Mouse (Mus musculus): ENCODE measurements around the gene Ldhb. TPM values are rescaled to one million over a fixed set of nuclear protein-coding genes. Genes with fewer than 3 reads are reported as not detected.
"Not testable (repeated sequence)": the region's sequence is repeated elsewhere in the genome, so short reads cannot be mapped to it uniquely, and the experiment has no call there.

The Ldhb gene
- total RNA-seq, 2 experiments from 2014 or later: 10.1 TPM; not detected in 1

DNA sequence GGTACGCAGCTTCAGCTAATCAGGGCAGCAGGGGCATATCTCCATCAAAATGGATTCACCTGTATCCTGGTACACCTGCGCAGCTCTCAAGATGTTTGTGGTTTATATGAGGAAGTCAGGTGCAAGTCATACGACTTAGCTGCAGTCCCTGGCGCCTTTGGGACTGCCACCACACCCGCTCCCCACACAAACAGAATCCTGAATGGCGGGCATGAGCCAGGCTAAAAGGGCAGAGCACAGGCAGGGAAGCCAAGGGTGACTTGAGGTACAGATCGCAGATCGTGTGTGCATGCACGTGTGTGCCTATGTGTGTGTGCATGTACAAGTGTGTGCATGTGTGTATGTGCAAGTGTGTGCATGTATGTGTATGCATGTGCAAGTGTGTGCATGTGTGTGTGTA lies 7.6 kb upstream of the Ldhb start:
- ATAC-seq (replicated peaks; ENCODE audit: low FRiP score, poor library complexity, severe bottlenecking): not testable (repeated sequence)

DNA sequence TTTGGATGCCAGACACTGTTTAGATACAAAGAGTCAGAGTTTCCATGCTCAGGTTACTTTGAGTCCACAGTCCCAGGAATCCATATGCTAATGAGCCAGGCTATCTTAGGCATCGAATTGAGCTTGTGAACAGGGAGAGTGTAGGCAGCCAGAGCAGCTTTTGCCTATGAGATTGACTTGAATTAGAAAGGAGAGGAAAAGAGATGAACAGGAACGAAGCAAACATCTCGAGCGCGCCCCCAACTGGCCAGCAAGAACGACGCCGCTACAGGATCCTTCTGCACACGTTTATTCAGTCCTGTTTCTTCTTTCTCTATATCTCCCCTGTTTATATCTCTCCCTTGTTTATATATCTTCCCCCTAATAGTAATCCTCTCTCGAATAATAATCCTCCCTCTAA lies 7.2 kb upstream of the Ldhb start:
- no peak for ATAC-seq (replicated peaks; ENCODE audit: low FRiP score, poor library complexity, severe bottlenecking)

DNA sequence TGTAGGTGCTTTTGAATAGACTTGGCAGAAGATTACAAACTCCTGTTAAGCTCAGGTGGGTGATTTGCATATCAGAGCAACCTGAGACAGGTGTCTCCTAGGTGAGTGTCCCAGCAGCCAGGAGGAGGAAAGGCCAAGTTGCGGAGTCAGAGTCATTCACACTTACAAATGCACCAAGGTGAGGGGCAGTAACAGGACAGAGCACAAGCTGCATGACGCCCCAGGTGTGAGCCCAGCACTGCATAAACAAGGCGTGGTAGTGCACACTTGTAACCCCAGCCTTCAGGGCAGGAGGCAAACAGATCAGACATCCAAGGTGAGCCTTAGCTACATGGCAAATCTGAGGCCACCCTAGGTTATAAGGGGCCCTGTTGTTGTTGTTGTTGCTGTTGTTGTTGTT lies 5.1 kb upstream of the Ldhb start:
- no peak for ATAC-seq (replicated peaks; ENCODE audit: low FRiP score, poor library complexity, severe bottlenecking)

DNA sequence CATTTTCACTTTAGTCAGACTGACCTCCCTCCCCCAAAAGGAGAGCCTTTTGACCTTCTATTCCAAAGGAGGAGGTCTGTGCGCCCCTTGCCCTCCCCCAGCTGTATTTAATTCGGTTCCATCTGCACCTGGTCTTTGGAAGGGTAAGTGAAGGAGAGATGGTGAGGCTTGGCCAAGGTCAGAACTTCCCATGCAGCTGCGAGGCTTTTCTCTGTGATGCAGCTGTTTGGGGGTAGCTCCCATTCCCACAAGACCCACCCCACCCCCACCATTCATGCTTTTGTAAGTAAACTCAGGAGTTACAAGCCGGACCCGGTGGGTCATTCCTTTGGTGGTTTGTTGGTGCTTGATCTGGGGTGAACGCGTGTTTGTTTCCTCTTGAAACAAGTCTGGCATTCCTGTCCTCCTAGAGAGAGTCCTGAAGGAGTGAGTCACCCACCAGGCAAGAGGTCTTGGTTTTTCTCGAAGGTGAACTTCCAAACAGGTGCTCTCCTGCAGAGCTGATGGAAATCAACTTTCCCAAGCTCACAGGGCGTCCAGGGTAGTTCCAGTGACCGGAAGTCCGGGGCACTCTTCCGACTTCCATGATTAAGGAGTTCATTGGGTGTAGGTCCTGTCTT lies 3.9 kb upstream of the Ldhb start:
- ATAC-seq (replicated peaks; ENCODE audit: low FRiP score, poor library complexity, severe bottlenecking): no peak

DNA sequence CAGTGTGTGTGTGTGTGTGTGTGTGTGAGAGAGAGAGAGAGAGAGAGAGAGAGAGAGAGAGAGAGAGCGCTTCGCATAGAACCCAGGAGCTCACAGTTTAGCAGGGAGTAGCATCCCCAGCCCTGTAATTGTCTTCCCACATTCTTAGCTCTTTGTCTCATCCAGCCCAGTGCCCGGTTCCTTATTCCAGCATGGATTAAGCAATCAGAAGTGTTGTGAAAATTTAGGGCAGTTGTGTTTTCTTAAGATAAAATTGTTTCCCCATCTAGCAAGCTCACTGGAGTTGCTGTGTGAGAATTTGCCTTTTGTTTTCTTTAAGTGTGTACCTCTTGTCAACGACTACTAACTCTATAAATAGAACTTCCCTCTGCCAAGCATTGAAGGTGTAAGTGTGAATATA lies 906 bp upstream of the Ldhb start:
- ATAC-seq (replicated peaks; ENCODE audit: low FRiP score, poor library complexity, severe bottlenecking): no peak

DNA sequence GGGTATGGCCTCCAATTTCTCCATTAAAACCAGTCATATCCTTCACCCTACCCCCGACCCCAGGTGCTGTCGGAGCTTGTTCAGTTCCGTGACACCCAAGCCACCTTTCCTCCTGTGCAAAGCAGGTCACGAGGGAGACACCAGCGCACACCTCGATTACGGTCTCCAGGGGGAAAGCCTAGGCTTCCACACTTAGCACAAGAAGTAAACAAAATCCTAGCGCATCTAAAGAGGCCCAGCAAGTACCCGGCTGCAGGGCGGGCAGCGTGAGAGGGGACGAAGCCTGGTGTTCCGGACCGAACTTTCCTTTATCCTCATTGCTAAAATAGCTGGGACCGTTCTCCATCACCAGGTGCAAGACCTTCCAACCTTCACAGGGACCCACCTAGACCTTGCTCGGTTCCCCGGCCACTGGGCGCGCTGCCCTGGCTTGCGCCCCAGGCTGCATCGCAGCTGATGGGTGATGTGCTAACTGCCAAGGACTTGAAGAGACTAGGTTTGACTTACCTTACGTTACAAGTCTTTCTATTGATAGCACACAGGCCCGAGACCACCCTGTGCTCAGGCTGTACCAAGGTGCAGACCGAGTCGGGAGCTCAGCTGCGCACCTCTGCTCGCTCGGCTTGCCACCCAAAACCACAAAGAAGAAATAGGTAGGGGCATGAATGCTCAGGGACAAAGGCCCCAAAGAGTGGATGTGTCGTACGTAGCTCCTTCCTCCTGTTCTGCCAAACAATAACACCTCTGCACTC lies 548 bp downstream of the Ldhb start:
- ATAC-seq (replicated peaks; ENCODE audit: low FRiP score, poor library complexity, severe bottlenecking): no peak

DNA sequence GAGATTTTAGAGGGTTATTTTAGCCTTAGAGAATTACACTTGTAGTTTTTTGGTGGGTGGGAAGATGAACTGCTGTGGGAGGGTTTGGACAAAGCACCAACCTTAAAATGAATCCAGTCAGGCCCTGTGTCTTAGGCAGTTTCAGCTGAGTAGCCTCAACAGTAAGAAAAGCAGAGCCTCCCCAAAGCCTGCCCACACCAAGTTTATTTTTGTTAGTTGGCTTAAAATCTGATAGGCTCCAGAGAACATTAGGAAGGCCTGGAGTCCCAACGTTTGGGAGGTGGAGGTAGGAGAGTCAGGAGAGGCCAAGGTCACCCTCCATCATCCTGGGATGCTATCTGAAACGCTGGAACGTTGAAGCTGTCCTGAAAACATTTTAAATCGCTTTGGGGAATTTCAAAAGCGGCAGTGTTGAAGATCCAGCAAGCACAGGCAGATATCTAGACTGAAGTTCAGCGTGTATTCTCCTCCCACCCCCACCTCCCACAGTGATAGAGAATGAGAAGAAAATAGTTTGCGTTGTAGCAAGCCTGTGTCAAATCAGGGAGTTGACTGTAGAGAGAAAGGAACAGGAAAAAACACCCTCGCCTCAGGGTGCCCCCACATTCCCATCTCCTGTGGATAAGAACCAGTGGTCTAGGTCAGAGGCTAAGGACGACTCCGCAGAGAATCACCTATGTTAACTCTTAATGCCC lies 1.3 kb downstream of the Ldhb start:
- no peak for ATAC-seq (replicated peaks; ENCODE audit: low FRiP score, poor library complexity, severe bottlenecking)

DNA sequence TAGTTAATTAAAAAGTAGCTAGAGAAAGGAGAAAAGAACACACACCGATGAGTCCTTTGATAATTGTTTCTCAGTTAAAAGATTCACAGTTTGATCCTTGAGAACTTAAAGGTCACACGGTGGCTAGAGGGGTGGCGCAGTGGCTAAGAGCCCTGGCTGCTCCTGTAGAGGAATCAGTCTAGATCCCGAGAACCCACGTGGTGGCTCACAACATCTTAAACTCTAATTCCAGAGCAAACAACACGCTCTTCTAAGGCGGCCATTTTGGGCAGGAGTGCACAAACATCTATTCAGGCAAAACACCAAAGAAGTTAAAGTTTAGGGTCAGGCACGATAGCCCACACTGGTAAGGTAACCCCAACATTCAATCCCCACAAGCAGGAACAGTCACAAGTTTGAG lies 4.2 kb downstream of the Ldhb start:
- no peak for ATAC-seq (replicated peaks; ENCODE audit: low FRiP score, poor library complexity, severe bottlenecking)

DNA sequence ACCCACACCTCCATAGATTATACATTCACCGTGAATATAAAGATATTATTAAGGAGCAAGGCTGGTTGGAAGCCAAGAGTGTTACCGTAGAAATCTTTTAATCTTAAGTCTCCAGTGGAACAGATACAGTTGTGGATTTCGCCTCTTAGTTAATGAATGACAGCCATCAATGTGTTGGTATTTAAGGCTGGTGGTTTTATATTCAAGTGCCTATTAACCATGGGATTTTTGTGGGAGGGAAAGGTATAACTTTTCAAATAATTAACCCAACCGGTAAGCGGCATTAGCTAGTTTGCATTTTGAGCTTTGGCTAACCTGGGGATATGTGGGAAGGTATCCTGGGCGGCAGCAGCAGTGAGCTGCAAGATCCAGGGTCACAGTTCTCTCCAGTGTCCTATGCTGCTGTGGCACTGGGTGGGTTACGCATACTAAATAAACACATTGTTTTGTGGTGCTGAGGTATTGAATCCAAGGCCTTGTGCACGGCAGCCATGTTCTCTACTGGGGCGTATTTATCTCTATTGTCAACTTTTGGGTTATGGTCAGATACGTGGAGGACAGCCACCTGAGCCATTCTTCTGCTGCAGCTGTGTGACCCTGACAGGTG lies 5.1 kb downstream of the Ldhb start:
- no peak for ATAC-seq (replicated peaks; ENCODE audit: low FRiP score, poor library complexity, severe bottlenecking)

DNA sequence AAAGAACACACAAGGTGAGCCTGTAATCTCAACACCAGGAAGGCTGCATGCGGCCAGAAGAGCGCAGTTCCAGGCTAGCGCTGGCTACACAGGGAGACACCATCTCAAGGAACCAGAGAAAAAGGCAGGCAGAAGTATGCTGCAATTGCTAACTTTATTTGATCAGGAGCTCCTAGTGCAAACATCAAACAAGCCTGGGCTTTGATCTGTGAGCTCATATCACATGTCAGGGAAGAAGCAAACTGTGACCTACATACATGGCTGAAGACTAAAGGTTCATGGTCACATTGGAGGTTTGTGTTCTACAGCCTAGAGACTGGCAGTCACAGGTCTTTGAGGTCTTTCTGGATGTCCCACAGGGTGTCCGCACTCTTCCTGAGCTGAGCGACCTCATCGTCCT lies 17.6 kb downstream of the Ldhb start:
- ATAC-seq (replicated peaks; ENCODE audit: low FRiP score, poor library complexity, severe bottlenecking): not testable (repeated sequence)

DNA sequence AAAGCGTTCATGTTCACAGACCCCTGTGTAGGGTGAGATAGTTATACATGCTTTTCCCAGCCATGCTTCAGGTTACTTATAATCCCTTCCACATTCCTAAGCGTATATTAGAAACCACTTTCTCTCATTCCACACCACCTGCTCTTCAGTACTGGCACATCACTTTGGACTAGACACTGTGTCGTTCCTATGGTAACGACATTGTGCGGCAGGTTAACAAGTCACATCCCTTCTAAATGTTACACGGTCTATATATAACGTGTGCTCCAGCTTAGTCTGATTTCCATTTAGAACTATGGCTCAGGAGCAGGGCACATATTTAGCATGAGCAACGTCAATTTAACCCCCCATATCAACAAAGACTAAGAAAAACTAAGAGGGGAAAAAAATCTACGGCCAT lies 20.1 kb downstream of the Ldhb start:
- no peak for ATAC-seq (replicated peaks; ENCODE audit: low FRiP score, poor library complexity, severe bottlenecking)

DNA sequence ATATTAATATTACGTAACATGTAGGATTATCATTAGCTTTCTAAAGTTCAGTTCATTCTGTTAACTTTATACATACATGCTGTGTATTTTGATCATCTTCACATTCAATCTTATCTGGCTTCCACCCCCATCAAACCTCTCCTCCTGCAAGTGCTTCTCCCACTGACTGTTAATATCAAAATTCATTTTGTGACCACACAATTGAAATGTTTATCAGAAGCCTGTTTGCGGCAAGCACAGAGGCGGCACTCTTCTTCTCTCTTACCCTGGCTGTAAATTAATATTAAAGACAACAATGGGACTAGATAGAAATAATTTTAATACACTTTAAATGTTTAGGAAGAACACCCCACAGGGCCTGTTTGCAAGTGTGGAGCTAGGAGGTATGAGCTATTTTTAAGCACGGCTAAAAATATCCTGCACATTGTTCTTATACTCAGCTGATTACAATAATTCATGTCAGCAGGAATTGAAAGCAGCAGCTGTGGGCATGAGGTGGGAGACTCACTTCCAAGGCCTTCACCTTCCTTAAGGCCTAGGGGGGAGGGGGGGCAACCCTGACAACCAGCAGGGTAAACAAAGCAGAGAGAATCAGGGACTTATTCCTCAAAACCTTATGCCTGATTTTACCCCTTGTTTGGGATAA lies 22.2 kb downstream of the Ldhb start:
- no peak for ATAC-seq (replicated peaks; ENCODE audit: low FRiP score, poor library complexity, severe bottlenecking)

DNA sequence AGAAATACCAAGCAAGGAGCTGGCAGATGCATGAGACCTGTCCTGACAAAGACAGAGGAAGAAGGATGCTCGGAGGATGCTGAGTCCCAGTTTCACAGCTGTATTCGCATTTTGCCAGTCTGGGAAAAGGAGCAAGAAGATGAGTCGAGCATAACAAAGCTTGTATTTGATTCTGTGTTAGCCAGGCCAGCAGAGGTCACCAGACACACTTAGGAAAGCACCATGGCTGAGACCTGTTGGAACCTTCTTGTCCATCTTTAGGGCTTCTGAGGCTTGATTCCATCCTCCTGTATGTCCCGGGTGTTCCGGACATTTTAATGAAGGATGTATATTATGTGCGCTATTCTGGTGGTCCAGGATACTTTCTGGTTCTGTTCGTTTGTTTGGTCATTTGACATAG lies 30.5 kb downstream of the Ldhb start:
- no peak for ATAC-seq (replicated peaks; ENCODE audit: low FRiP score, poor library complexity, severe bottlenecking)

DNA sequence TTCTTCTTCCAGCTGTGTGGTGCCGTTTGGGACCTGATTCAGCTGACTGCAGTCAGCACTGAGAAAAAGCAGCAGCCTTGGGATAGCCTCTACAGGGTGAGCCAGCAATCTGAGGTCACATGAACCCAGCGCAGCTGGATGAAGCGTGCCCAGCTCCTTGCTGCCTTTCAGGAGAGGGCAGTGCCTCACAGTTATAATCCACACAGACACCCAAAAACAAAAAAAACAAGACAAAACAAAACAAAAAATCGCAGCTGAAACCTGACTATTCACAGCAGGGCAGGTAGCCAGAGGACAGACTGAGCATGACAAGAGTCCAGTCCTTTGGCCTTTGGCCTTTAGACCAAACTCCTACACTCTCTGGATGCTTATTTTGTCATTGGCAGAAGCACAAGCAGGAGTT lies 35.0 kb downstream of the Ldhb start, which contains the start of gene Gys2:
TSS of gene Gys2 (minus strand) at position 309 of the 403 bp plus-strand sequence.
- no peak for ATAC-seq (replicated peaks; ENCODE audit: low FRiP score, poor library complexity, severe bottlenecking)

DNA sequence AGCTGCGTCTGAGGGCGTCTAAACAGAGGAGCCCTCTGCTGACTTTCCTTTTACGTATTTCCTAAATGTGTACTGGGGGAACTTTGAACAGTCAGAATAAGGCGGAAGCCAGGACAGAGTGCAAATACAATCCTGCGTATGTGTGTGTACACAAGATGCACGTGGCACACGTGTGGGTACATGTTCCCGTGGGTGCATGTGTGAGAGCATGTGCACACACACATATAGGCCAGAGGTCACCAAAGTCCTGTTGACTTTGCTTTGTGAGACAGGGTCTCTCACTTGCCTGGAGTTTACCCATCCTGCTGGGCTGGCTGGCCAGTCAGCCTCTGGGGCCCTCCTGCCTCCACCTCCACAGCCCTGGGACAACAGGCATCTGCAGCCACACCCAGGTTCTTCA lies 36.6 kb downstream of the Ldhb start:
- no peak for ATAC-seq (replicated peaks; ENCODE audit: low FRiP score, poor library complexity, severe bottlenecking)

DNA sequence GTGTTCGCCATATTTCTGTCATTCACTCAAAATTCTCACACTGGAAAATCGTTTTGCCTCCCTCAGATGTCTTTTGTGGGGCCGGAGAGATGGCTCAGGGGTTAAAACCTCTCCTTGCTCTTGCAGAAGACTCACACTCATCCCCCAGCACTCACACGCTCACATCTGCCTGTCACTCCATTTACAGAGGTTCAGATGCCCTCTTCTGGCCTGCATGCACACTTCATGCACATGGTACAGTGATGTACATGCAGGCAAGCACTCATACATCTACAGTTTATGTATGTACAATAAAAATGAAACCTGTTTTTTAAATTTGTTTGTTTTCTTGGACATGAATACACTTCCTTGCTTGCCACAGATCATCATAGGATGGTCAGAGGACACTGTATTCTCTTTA lies 38.2 kb downstream of the Ldhb start:
- ATAC-seq (replicated peaks; ENCODE audit: low FRiP score, poor library complexity, severe bottlenecking): no peak

DNA sequence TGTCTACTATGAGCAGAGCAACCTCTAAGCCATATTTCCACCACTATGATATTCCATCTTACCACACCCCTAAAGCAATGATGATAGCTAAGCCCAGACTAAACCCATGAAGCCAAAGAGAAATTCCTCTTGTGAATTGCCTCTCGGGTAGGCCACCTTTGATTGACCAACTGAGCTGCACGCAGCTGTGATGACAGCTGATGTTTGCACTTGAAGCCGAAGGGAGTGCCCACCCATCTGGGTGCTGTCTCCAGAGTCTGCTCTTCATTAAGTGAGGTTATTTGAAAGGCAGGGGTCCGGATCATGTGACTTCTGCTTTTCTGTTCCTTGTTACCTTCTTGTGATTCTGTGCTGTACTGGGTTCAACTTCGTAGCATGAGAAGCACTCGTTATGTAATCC lies 45.6 kb downstream of the Ldhb start:
- no peak for ATAC-seq (replicated peaks; ENCODE audit: low FRiP score, poor library complexity, severe bottlenecking)

DNA sequence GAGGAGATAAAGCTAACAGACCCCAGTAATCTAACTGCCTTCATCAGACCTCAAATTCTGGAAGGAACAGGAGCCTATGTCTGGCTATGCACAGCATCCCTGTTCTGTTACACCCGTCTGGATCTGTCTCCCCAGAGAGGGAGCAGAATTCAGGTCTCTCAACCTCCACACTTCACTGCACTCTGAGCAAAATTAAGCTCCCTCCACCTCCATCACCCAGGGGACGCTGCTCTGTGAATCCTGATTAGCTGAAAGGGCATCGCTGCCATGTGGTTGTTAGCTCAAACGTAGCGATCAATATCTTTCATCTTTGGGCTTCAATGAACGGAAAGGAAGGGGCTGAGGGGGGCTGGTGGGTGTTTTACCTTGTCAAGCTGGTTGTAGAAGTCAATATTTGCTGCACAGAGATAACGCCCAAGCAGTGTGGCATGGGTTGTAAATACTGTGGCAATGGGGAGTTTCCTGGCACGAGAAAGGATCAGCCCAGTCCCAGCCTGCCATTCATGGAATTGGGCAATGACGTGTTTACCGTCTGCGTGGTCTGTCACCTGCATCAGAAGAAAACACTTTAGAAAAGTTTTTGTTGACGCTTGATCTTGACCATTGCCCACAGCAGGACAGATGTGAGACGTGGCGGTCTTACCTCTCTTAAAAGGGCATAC lies 48.6 kb downstream of the Ldhb start:
- ATAC-seq (replicated peaks; ENCODE audit: low FRiP score, poor library complexity, severe bottlenecking): no peak

DNA sequence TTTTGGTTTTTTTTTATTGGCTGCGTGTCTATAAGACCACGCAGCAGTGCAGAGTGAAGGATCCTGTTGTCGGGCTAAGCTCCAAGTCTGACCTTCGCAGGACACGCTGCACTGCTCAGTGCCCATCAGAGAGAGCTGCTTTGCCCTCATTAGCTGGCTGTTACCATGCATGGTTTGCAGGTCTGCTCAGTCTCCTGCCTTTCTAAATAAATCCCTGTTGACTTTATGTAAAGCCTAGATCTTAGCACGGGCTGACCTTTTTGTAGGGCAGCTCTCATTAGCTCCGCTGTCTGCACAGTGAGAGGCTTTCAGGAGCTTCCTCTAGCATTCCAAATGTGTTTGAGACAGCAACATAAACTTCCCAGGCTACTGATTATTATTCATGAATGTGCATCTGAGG lies 49.7 kb downstream of the Ldhb start:
- ATAC-seq (replicated peaks; ENCODE audit: low FRiP score, poor library complexity, severe bottlenecking): no peak

Measured in erythroid progenitor cell, adult 5-6 weeks (primary cell).